ENCODE assay signal across 21 mouse cellular contexts in the genomic region with DNA sequence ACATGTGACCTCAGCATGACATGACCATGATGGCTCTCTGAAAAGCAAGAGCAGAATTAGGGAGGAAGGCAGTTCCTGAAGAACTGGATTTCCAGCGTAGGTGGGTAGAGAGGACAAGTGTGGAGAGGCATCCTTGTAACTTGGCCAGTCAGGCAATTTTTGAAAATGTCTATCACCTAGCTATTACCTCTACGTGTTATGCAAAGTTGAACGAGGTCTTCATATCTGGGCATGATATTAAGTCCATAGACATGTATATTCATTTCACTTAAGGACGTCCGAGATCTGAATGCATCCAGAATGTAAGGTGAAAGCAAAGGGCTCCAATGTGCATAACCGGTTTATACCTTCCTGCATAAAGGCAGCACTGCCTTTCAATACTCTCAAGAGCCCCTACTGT. TPM values are rescaled to one million over a fixed set of nuclear protein-coding genes. Genes with fewer than 3 reads are reported as not detected.
A peak's percentile ranks its signal among the peaks of the same experiment; 100 is the strongest.
DNase-seq lines count a peak whose midpoint lies in the region; ATAC-seq and TF ChIP-seq lines count a peak whose summit lies in the region.
"Had no signal": no experiment of that assay in that cellular context is flagged by ENCODE, and none has a peak within 500 bp of the region (broad histone marks: within the 10 kb centered on the region; RNA-seq: fewer than 3 reads in every experiment).

No protein-coding gene starts in this region.

- 10% methylated on average over 6 of the region's 6 CpGs for WGBS in heart, embryonic 11.5 days (ENCODE audit: insufficient replicate concordance)
- 8% methylated on average over 6 of the region's 6 CpGs for WGBS in midbrain, embryonic 11.5 days
- WGBS in midbrain, embryonic 16.5 days = 12% methylated on average over 6 of the region's 6 CpGs
- WGBS in midbrain, embryonic 12.5 days = 9% methylated on average over 6 of the region's 6 CpGs
- WGBS in stomach, postnatal 0 days = 8% methylated on average over 6 of the region's 6 CpGs
- 17% methylated on average over 6 of the region's 6 CpGs for WGBS in thymus, adult 2 months

- no peak for TF ChIP-seq CTCF in stomach, postnatal 0 days (IDR thresholded peaks at IDR 0.05; ENCODE audit: low read depth)
- no peak for TF ChIP-seq CTCF in thymus, adult 2 months (IDR thresholded peaks at IDR 0.05; ENCODE audit: borderline replicate concordance, control insufficient read depth, extremely low read depth, insufficient read depth, low read length, poor library complexity)

- H3K36me3 ChIP-seq in heart, embryonic 11.5 days (ENCODE audit: control insufficient read depth, insufficient read depth, low read length) = no peaks in the 10 kb centered on the region
- no peaks in the 10 kb centered on the region for H3K36me3 ChIP-seq in midbrain, embryonic 11.5 days (ENCODE audit: control insufficient read depth, insufficient read depth, low read length)
- H3K36me3 ChIP-seq in midbrain, embryonic 16.5 days (ENCODE audit: control insufficient read depth, insufficient read depth, low read length) = no peaks in the 10 kb centered on the region
- H3K36me3 ChIP-seq in midbrain, embryonic 12.5 days = no peaks in the 10 kb centered on the region
- H3K36me3 ChIP-seq in stomach, postnatal 0 days (ENCODE audit: control insufficient read depth, insufficient read depth, low read length) = no peaks in the 10 kb centered on the region; the same call in 1 of the 2 replicates
- no peaks in the 10 kb centered on the region for H3K36me3 ChIP-seq in thymus, adult 2 months (ENCODE audit: control insufficient read depth, insufficient read depth, low read length)
- H3K36me3 ChIP-seq: limb, embryonic 12.5 days; neural tube, embryonic 12.5 days had no signal

- H3K27ac ChIP-seq in heart, embryonic 11.5 days (ENCODE audit: low read depth, low read length) = no peak overlapping the region
- no peak overlapping the region for H3K27ac ChIP-seq in midbrain, embryonic 11.5 days (ENCODE audit: low read depth, low read length)
- H3K27ac ChIP-seq in midbrain, embryonic 16.5 days (ENCODE audit: low read length) = no peak overlapping the region
- H3K27ac ChIP-seq in midbrain, embryonic 12.5 days (replicated peaks) = 0 out of 2 replicates have a peak overlapping the region, but pooled peaks have one; percentile 25
- H3K27ac ChIP-seq in stomach, postnatal 0 days (replicated peaks) = peak overlapping the region; percentile 49
- no peak overlapping the region for H3K27ac ChIP-seq in thymus, adult 2 months (ENCODE audit: control insufficient read depth, insufficient read depth, low read length)
- H3K27ac ChIP-seq: hindbrain, postnatal 0 days; limb, embryonic 12.5 days; neural tube, embryonic 12.5 days had no signal

- H3K4me1 ChIP-seq in heart, embryonic 11.5 days (ENCODE audit: control insufficient read depth, insufficient read depth, low read length) = peaks cover 3% of the 10 kb centered on the region; the same call in 1 of the 2 replicates
- H3K4me1 ChIP-seq in midbrain, embryonic 11.5 days (ENCODE audit: control insufficient read depth, insufficient read depth, low read length) = peaks cover 13% of the 10 kb centered on the region
- H3K4me1 ChIP-seq in midbrain, embryonic 16.5 days (ENCODE audit: control insufficient read depth, insufficient read depth, low read length) = peaks cover 8% of the 10 kb centered on the region; the same call in 1 of the 2 replicates
- H3K4me1 ChIP-seq in midbrain, embryonic 12.5 days = peaks cover 30% of the 10 kb centered on the region
- H3K4me1 ChIP-seq in stomach, postnatal 0 days (replicated peaks; ENCODE audit: control insufficient read depth, insufficient read depth) = no peaks in the 10 kb centered on the region
- peaks cover 5% of the 10 kb centered on the region for H3K4me1 ChIP-seq in thymus, adult 2 months (replicated peaks; ENCODE audit: control insufficient read depth, insufficient read depth, low read length)

- no peaks in the 10 kb centered on the region for H3K9me3 ChIP-seq in heart, embryonic 11.5 days (replicated peaks; ENCODE audit: control insufficient read depth, low read length)
- no peaks in the 10 kb centered on the region for H3K9me3 ChIP-seq in midbrain, embryonic 11.5 days (ENCODE audit: control insufficient read depth, low read length)
- no peaks in the 10 kb centered on the region for H3K9me3 ChIP-seq in midbrain, embryonic 16.5 days (replicated peaks; ENCODE audit: control insufficient read depth, low read length, poor library complexity, severe bottlenecking)
- H3K9me3 ChIP-seq in midbrain, embryonic 12.5 days = no peaks in the 10 kb centered on the region
- H3K9me3 ChIP-seq in stomach, postnatal 0 days (ENCODE audit: control insufficient read depth, low read length) = no peaks in the 10 kb centered on the region
- H3K9me3 ChIP-seq: limb, embryonic 12.5 days; neural tube, embryonic 12.5 days had no signal

- no peak overlapping the region for H3K9ac ChIP-seq in heart, embryonic 11.5 days (ENCODE audit: low read depth, low read length)
- peak overlapping the region; percentile 61; the same call in 1 of the 2 replicates for H3K9ac ChIP-seq in midbrain, embryonic 11.5 days (ENCODE audit: low read length)
- H3K9ac ChIP-seq in midbrain, embryonic 16.5 days (ENCODE audit: low read depth, low read length) = no peak overlapping the region
- no peak overlapping the region for H3K9ac ChIP-seq in midbrain, embryonic 12.5 days (replicated peaks)
- H3K9ac ChIP-seq in stomach, postnatal 0 days (ENCODE audit: low read length) = peak overlapping the region; percentile 2; the same call in 1 of the 2 replicates
- H3K9ac ChIP-seq: limb, embryonic 12.5 days; neural tube, embryonic 12.5 days had no signal

- H3K4me3 ChIP-seq in heart, embryonic 11.5 days (ENCODE audit: low read depth, low read length) = no peak overlapping the region
- H3K4me3 ChIP-seq in midbrain, embryonic 11.5 days (ENCODE audit: low read depth, low read length) = peak overlapping the region; percentile 59
- H3K4me3 ChIP-seq in midbrain, embryonic 16.5 days (ENCODE audit: low read depth, low read length) = no peak overlapping the region
- peak overlapping the region; percentile 15 for H3K4me3 ChIP-seq in midbrain, embryonic 12.5 days
- peak overlapping the region; percentile 52 for H3K4me3 ChIP-seq in stomach, postnatal 0 days (ENCODE audit: low read depth, low read length)
- H3K4me3 ChIP-seq in thymus, adult 2 months (ENCODE audit: control insufficient read depth, insufficient read depth, low read length) = no peak overlapping the region
- H3K4me3 ChIP-seq: limb, embryonic 12.5 days; megakaryocyte, embryonic 14.5 days; neural tube, embryonic 12.5 days had no signal

- ATAC-seq in heart, embryonic 11.5 days (replicated peaks; ENCODE audit: insufficient number of reproducible peaks, low FRiP score, low TSS enrichment) = no peak
- no peak for ATAC-seq in midbrain, embryonic 11.5 days (ENCODE audit: low FRiP score)
- no peak for ATAC-seq in midbrain, embryonic 16.5 days
- ATAC-seq in midbrain, embryonic 12.5 days (ENCODE audit: low FRiP score, low read depth) = no peak
- no peak for ATAC-seq in stomach, postnatal 0 days (ENCODE audit: low FRiP score, low TSS enrichment)
- ATAC-seq: hindbrain, postnatal 0 days had no signal

- no peak overlapping the region for H3K4me2 ChIP-seq in heart, embryonic 11.5 days
- H3K4me2 ChIP-seq in midbrain, embryonic 11.5 days = peak overlapping the region; percentile 41
- no peak overlapping the region for H3K4me2 ChIP-seq in midbrain, embryonic 16.5 days (ENCODE audit: low read length)
- H3K4me2 ChIP-seq in midbrain, embryonic 12.5 days (replicated peaks) = peak overlapping the region; percentile 45
- H3K4me2 ChIP-seq in stomach, postnatal 0 days (replicated peaks; ENCODE audit: low read depth) = peak overlapping the region; percentile 60
- H3K4me2 ChIP-seq: limb, embryonic 12.5 days; neural tube, embryonic 12.5 days had no signal

- DNase-seq in heart, adult 11 months = peak; percentile 42
- peak; percentile 96 for DNase-seq in midbrain, embryonic 11.5 days (ENCODE audit: low spot score, missing footprints)
- DNase-seq in stomach, postnatal 0 days (ENCODE audit: low spot score) = no peak
- no peak for DNase-seq in layer of hippocampus, postnatal 25 days (ENCODE audit: extremely low spot score in 1 of 2, low spot score in 1 of 2)
- no peak for DNase-seq in thymus, adult 2 months
- DNase-seq: B cell, adult 2 months; cerebellum, adult 2 months; heart, postnatal 14 days; kidney, postnatal 10 days; spleen, adult 18-20 months; thymus, adult 18-20 months had no signal

- H3K27me3 ChIP-seq in heart, embryonic 11.5 days (ENCODE audit: control insufficient read depth, insufficient read depth, low read length) = peaks cover 82% of the 10 kb centered on the region
- H3K27me3 ChIP-seq in midbrain, embryonic 11.5 days (ENCODE audit: control insufficient read depth, insufficient read depth, low read length) = peaks cover 68% of the 10 kb centered on the region
- H3K27me3 ChIP-seq in midbrain, embryonic 16.5 days (ENCODE audit: control insufficient read depth, insufficient read depth, low read depth, low read length) = peaks cover 49% of the 10 kb centered on the region
- peaks cover 79% of the 10 kb centered on the region for H3K27me3 ChIP-seq in midbrain, embryonic 12.5 days
- peaks cover 8% of the 10 kb centered on the region; the same call in 1 of the 2 replicates for H3K27me3 ChIP-seq in stomach, postnatal 0 days (ENCODE audit: control insufficient read depth, insufficient read depth, low read length)
- peaks cover 24% of the 10 kb centered on the region; the same call in 1 of the 2 replicates for H3K27me3 ChIP-seq in thymus, adult 2 months (ENCODE audit: control insufficient read depth, insufficient read depth, low read length)

- no peak for TF ChIP-seq EP300 in stomach, postnatal 0 days (optimal IDR thresholded peaks at IDR 0.05)

- no peak for TF ChIP-seq POLR2A in thymus, adult 2 months (IDR thresholded peaks at IDR 0.05; ENCODE audit: control insufficient read depth, extremely low read depth, insufficient read depth, low read length, poor library complexity)

RNA-seq across cellular contexts. Expression of a gene that starts 5.6 kb away (rescaled TPM):
- polyA plus RNA-seq in heart, embryonic 11.5 days (2014; fragmentation: Nextera tagmentation; extraction: Ambion mirVana) = 0.27 and 0.59 TPM in 2 replicates
- 6.8 and 10.5 TPM in 2 replicates for polyA plus RNA-seq in midbrain, embryonic 11.5 days (2014; fragmentation: Nextera tagmentation; extraction: Ambion mirVana)
- 1.1 and 1.8 TPM in 2 replicates for polyA plus RNA-seq in midbrain, embryonic 16.5 days (2015; fragmentation: Nextera tagmentation; extraction: Ambion mirVana)
- 3.8 and 4.2 TPM in 2 replicates for polyA plus RNA-seq in midbrain, embryonic 12.5 days (2016; fragmentation: Nextera tagmentation; extraction: Ambion mirVana)
- 16.1 and 28.9 TPM in 2 replicates for polyA plus RNA-seq in stomach, postnatal 0 days (2015; fragmentation: Nextera tagmentation; extraction: Ambion mirVana)
- total RNA-seq in layer of hippocampus, postnatal 25 days (2021) = not detected
- polyA plus RNA-seq in thymus, adult 2 months (2012; rRNA removed) = 1.4 and 1.5 TPM in 2 replicates
- total RNA-seq: adrenal gland, adult 18-20 months; granulocyte monocyte progenitor cell, adult 5-6 weeks had no signal
- polyA plus RNA-seq: cortical plate, adult 2 months; limb, embryonic 12.5 days had no signal

RNA-seq across cellular contexts. Expression of a gene that starts 22.8 kb away (rescaled TPM):
- polyA plus RNA-seq in heart, embryonic 11.5 days (2014; fragmentation: Nextera tagmentation; extraction: Ambion mirVana) = 0.10 and 0.49 TPM in 2 replicates
- 2.6 and 2.9 TPM in 2 replicates for polyA plus RNA-seq in midbrain, embryonic 11.5 days (2014; fragmentation: Nextera tagmentation; extraction: Ambion mirVana)
- 1.1 and 1.3 TPM in 2 replicates for polyA plus RNA-seq in midbrain, embryonic 16.5 days (2015; fragmentation: Nextera tagmentation; extraction: Ambion mirVana)
- 2.0 and 3.6 TPM in 2 replicates for polyA plus RNA-seq in midbrain, embryonic 12.5 days (2016; fragmentation: Nextera tagmentation; extraction: Ambion mirVana)
- polyA plus RNA-seq in stomach, postnatal 0 days (2015; fragmentation: Nextera tagmentation; extraction: Ambion mirVana) = 3.3 and 3.5 TPM in 2 replicates
- under 1 TPM; 0.28 to 0.30 TPM for total RNA-seq in layer of hippocampus, postnatal 25 days (2021)
- 0.05 and 0.12 TPM in 2 replicates for polyA plus RNA-seq in thymus, adult 2 months (2012; rRNA removed)
- total RNA-seq: adrenal gland, adult 18-20 months; granulocyte monocyte progenitor cell, adult 5-6 weeks; heart, postnatal 14 days had no signal
- polyA plus RNA-seq: cerebellum, adult 2 months had no signal

Comparison
In these comparisons a context has a peak if more than half of its experiments do, and no peak if none do; other contexts are left out.
1. H3K27ac ChIP-seq: peak in midbrain, embryonic 12.5 days (single experiment) and stomach, postnatal 0 days (single experiment); none in heart, embryonic 11.5 days (single experiment), midbrain, embryonic 11.5 days (single experiment), midbrain, embryonic 16.5 days (single experiment) and thymus, adult 2 months (single experiment).
2. H3K4me2 ChIP-seq: peak in midbrain, embryonic 11.5 days (single experiment), midbrain, embryonic 12.5 days (single experiment) and stomach, postnatal 0 days (single experiment); none in heart, embryonic 11.5 days (single experiment) and midbrain, embryonic 16.5 days (single experiment).
3. H3K4me3 ChIP-seq: peak in midbrain, embryonic 11.5 days (single experiment), midbrain, embryonic 12.5 days (single experiment) and stomach, postnatal 0 days (single experiment); none in heart, embryonic 11.5 days (single experiment), midbrain, embryonic 16.5 days (single experiment) and thymus, adult 2 months (single experiment).
4. H3K9ac ChIP-seq: peak in midbrain, embryonic 11.5 days (single experiment) and stomach, postnatal 0 days (single experiment); none in heart, embryonic 11.5 days (single experiment), midbrain, embryonic 16.5 days (single experiment) and midbrain, embryonic 12.5 days (single experiment).
5. DNase-seq: peak in heart, adult 11 months (single experiment) and midbrain, embryonic 11.5 days (single experiment); none in stomach, postnatal 0 days (single experiment), layer of hippocampus, postnatal 25 days (0 of 2) and thymus, adult 2 months (single experiment).